ENCODE assay signal across 9 mouse cellular contexts in genomic region chr7:114020057-114020703, GRCm38 (mm10).
DNase-seq lines count a peak whose midpoint lies in the region; ATAC-seq and TF ChIP-seq lines count a peak whose summit lies in the region.
"Had no signal": no experiment of that assay in that cellular context is flagged by ENCODE, and none has a peak within 500 bp of the region (broad histone marks: within the 10 kb centered on the region; RNA-seq: fewer than 3 reads in every experiment).

No protein-coding gene starts in this region.

- TF ChIP-seq CTCF in left cerebral cortex, adult 2 months (IDR thresholded peaks at IDR 0.05) = no peak

- 8% methylated on average over 11 of the region's 11 CpGs for WGBS in embryonic facial prominence, embryonic 13.5 days
- 7% methylated on average over 11 of the region's 11 CpGs for WGBS in intestine, embryonic 15.5 days
- WGBS in lung, embryonic 16.5 days = 9% methylated on average over 11 of the region's 11 CpGs
- WGBS in stomach, embryonic 14.5 days = 9% methylated on average over 11 of the region's 11 CpGs

- no peaks in the 10 kb centered on the region for H3K36me3 ChIP-seq in embryonic facial prominence, embryonic 13.5 days
- no peaks in the 10 kb centered on the region for H3K36me3 ChIP-seq in intestine, embryonic 15.5 days
- no peaks in the 10 kb centered on the region for H3K36me3 ChIP-seq in lung, embryonic 16.5 days (ENCODE audit: control insufficient read depth, insufficient read depth, low read length)
- no peaks in the 10 kb centered on the region for H3K36me3 ChIP-seq in stomach, embryonic 14.5 days (ENCODE audit: control insufficient read depth, insufficient read depth, low read length)

- DNase-seq in left cerebral cortex, adult 2 months (ENCODE audit: extremely low spot score in 1 of 2, low spot score in 2 of 2) = no peak
- DNase-seq in left cerebral cortex, adult 11 months (ENCODE audit: low spot score) = no peak
- no peak for DNase-seq in frontal cortex, postnatal 25 days (ENCODE audit: low spot score in 2 of 2)
- no peak for DNase-seq in right cerebral cortex, postnatal 14 days

- H3K4me3 ChIP-seq in left cerebral cortex, adult 2 months = peak overlapping the region; percentile 51
- peak overlapping the region; percentile 47 for H3K4me3 ChIP-seq in embryonic facial prominence, embryonic 13.5 days
- H3K4me3 ChIP-seq in intestine, embryonic 15.5 days (replicated peaks) = peak overlapping the region; percentile 46
- H3K4me3 ChIP-seq in lung, embryonic 16.5 days (ENCODE audit: low read length) = peak overlapping the region; percentile 56
- peak overlapping the region; percentile 31 for H3K4me3 ChIP-seq in stomach, embryonic 14.5 days (ENCODE audit: low read depth, low read length)

- no peaks in the 10 kb centered on the region for H3K27me3 ChIP-seq in embryonic facial prominence, embryonic 13.5 days
- H3K27me3 ChIP-seq in intestine, embryonic 15.5 days (replicated peaks) = no peaks in the 10 kb centered on the region
- no peaks in the 10 kb centered on the region for H3K27me3 ChIP-seq in lung, embryonic 16.5 days (ENCODE audit: control insufficient read depth, insufficient read depth, low read depth, low read length)
- H3K27me3 ChIP-seq in stomach, embryonic 14.5 days (ENCODE audit: control insufficient read depth, insufficient read depth, low read length) = no peaks in the 10 kb centered on the region
- H3K27me3 ChIP-seq: Patski had no signal

- H3K4me2 ChIP-seq in embryonic facial prominence, embryonic 13.5 days = peak overlapping the region; percentile 67
- peak overlapping the region; percentile 60 for H3K4me2 ChIP-seq in intestine, embryonic 15.5 days (replicated peaks)
- H3K4me2 ChIP-seq in lung, embryonic 16.5 days (ENCODE audit: low read depth, low read length) = peak overlapping the region; percentile 68
- peak overlapping the region; percentile 52 for H3K4me2 ChIP-seq in stomach, embryonic 14.5 days (replicated peaks; ENCODE audit: low read depth, low read length)

- peak overlapping the region; percentile 63; the same call in 1 of the 2 replicates for H3K27ac ChIP-seq in left cerebral cortex, adult 2 months
- H3K27ac ChIP-seq in embryonic facial prominence, embryonic 13.5 days = no peak overlapping the region
- no peak overlapping the region for H3K27ac ChIP-seq in intestine, embryonic 15.5 days
- H3K27ac ChIP-seq in lung, embryonic 16.5 days (ENCODE audit: low read length) = no peak overlapping the region
- H3K27ac ChIP-seq in stomach, embryonic 14.5 days (ENCODE audit: low read length) = no peak overlapping the region

- intact Hi-C loops in left cerebral cortex, adult 2 months (cut with DNase I) = loop anchor here (1.0 kb wide), 3 partner anchors 261 to 642 kb away; no protein-coding TSS in a partner anchor

- H3K9ac ChIP-seq in embryonic facial prominence, embryonic 13.5 days = peak overlapping the region; percentile 64
- peak overlapping the region; percentile 44 for H3K9ac ChIP-seq in intestine, embryonic 15.5 days
- peak overlapping the region; percentile 59 for H3K9ac ChIP-seq in lung, embryonic 16.5 days (ENCODE audit: low read length)
- H3K9ac ChIP-seq in stomach, embryonic 14.5 days (replicated peaks; ENCODE audit: low read depth, low read length) = no peak overlapping the region; the same call in 1 of the 2 replicates

- no peak for ATAC-seq in embryonic facial prominence, embryonic 13.5 days (ENCODE audit: insufficient number of reproducible peaks, insufficient read depth, low FRiP score, low TSS enrichment, low read depth)
- no peak for ATAC-seq in intestine, embryonic 15.5 days
- no peak for ATAC-seq in lung, embryonic 16.5 days (ENCODE audit: low read depth)
- no peak for ATAC-seq in stomach, embryonic 14.5 days (ENCODE audit: insufficient number of reproducible peaks, insufficient read depth, low FRiP score, low read depth)

- H3K4me1 ChIP-seq in embryonic facial prominence, embryonic 13.5 days = no peaks in the 10 kb centered on the region
- no peaks in the 10 kb centered on the region for H3K4me1 ChIP-seq in intestine, embryonic 15.5 days (replicated peaks)
- no peaks in the 10 kb centered on the region for H3K4me1 ChIP-seq in lung, embryonic 16.5 days (replicated peaks; ENCODE audit: control insufficient read depth, insufficient read depth, low read length)
- 0 out of 2 replicates have a peak, but pooled peaks cover 4% of the 10 kb centered on the region for H3K4me1 ChIP-seq in stomach, embryonic 14.5 days (ENCODE audit: control insufficient read depth, insufficient read depth, low read length)

- H3K9me3 ChIP-seq in embryonic facial prominence, embryonic 13.5 days = no peaks in the 10 kb centered on the region
- H3K9me3 ChIP-seq in intestine, embryonic 15.5 days = no peaks in the 10 kb centered on the region
- H3K9me3 ChIP-seq in lung, embryonic 16.5 days (ENCODE audit: control insufficient read depth, low read length) = no peaks in the 10 kb centered on the region; the same call in 1 of the 2 replicates
- no peaks in the 10 kb centered on the region for H3K9me3 ChIP-seq in stomach, embryonic 14.5 days (ENCODE audit: control insufficient read depth, low read depth, low read length)
